22 mouse cellular contexts compared by ENCODE assay signal in genomic region chr14:91151449-91151848, GRCm38 (mm10).
DNase-seq lines count a peak whose midpoint lies in the region; ATAC-seq lines count a peak whose summit lies in the region.
"Had no signal": no experiment of that assay in that cellular context is flagged by ENCODE, and none has a peak within 500 bp of the region (broad histone marks: within the 10 kb centered on the region; RNA-seq: fewer than 3 reads in every experiment).

No protein-coding gene starts in this region.

- DNase-seq in hindbrain, embryonic 10.5 days (ENCODE audit: low spot score): peak; percentile 6
- DNase-seq in neural tube, embryonic 10.5 days (ENCODE audit: extremely low spot score, low spot score): peak; percentile 49
- DNase-seq in embryo, embryonic 11.5 days (ENCODE audit: low read depth, low spot score): peak; percentile 37
- peak; percentile 38 for DNase-seq in neural tube, embryonic 11.5 days (ENCODE audit: low spot score)
- DNase-seq: adrenal gland, adult 2 months; adrenal gland, postnatal 25 days; cerebellum, adult 2 months; cerebellum, postnatal 25 days; forebrain, postnatal 0 days; gastrocnemius, postnatal 14 days; heart, adult 2 months; kidney, adult 18-20 months had no signal

- H3K4me2 ChIP-seq in hindbrain, embryonic 16.5 days (ENCODE audit: low read length): no peak overlapping the region
- H3K4me2 ChIP-seq in neural tube, embryonic 15.5 days: no peak overlapping the region
- no peak overlapping the region for H3K4me2 ChIP-seq in neural tube, embryonic 11.5 days (ENCODE audit: low read depth)
- H3K4me2 ChIP-seq in forebrain, embryonic 15.5 days (replicated peaks): no peak overlapping the region
- no peak overlapping the region for H3K4me2 ChIP-seq in forebrain, embryonic 12.5 days
- H3K4me2 ChIP-seq: heart, embryonic 11.5 days; hindbrain, embryonic 12.5 days; intestine, embryonic 15.5 days had no signal

- H3K27ac ChIP-seq in hindbrain, embryonic 10.5 days: no peak overlapping the region
- H3K27ac ChIP-seq in hindbrain, embryonic 16.5 days (ENCODE audit: low read depth, low read length): no peak overlapping the region
- H3K27ac ChIP-seq in neural tube, embryonic 15.5 days (replicated peaks): no peak overlapping the region
- H3K27ac ChIP-seq in neural tube, embryonic 11.5 days (ENCODE audit: low read depth, low read length): no peak overlapping the region
- H3K27ac ChIP-seq in forebrain, embryonic 15.5 days (replicated peaks): no peak overlapping the region
- no peak overlapping the region for H3K27ac ChIP-seq in forebrain, embryonic 12.5 days
- H3K27ac ChIP-seq: heart, adult 2 months; hindbrain, embryonic 12.5 days; intestine, embryonic 15.5 days had no signal

- no peaks in the 10 kb centered on the region for H3K27me3 ChIP-seq in hindbrain, embryonic 10.5 days (ENCODE audit: insufficient read depth, poor library complexity, severe bottlenecking)
- no peaks in the 10 kb centered on the region for H3K27me3 ChIP-seq in hindbrain, embryonic 16.5 days (replicated peaks; ENCODE audit: control insufficient read depth, insufficient read depth, low read length)
- H3K27me3 ChIP-seq in neural tube, embryonic 15.5 days (replicated peaks): no peaks in the 10 kb centered on the region
- no peaks in the 10 kb centered on the region for H3K27me3 ChIP-seq in neural tube, embryonic 11.5 days (ENCODE audit: control insufficient read depth, insufficient read depth, low read length)
- no peaks in the 10 kb centered on the region for H3K27me3 ChIP-seq in forebrain, embryonic 15.5 days
- no peaks in the 10 kb centered on the region for H3K27me3 ChIP-seq in forebrain, embryonic 12.5 days
- H3K27me3 ChIP-seq: CH12.LX; hindbrain, embryonic 12.5 days; intestine, embryonic 15.5 days; Patski had no signal

- H3K9me3 ChIP-seq in hindbrain, embryonic 10.5 days: no peaks in the 10 kb centered on the region
- H3K9me3 ChIP-seq in hindbrain, embryonic 16.5 days (ENCODE audit: control insufficient read depth, low read length): no peaks in the 10 kb centered on the region
- no peaks in the 10 kb centered on the region for H3K9me3 ChIP-seq in neural tube, embryonic 15.5 days (replicated peaks)
- no peaks in the 10 kb centered on the region for H3K9me3 ChIP-seq in neural tube, embryonic 11.5 days (ENCODE audit: control insufficient read depth, low read length)
- H3K9me3 ChIP-seq in forebrain, embryonic 15.5 days: no peaks in the 10 kb centered on the region
- H3K9me3 ChIP-seq in forebrain, embryonic 12.5 days: no peaks in the 10 kb centered on the region
- H3K9me3 ChIP-seq: hindbrain, embryonic 12.5 days; intestine, embryonic 15.5 days had no signal

- no peaks in the 10 kb centered on the region for H3K4me1 ChIP-seq in hindbrain, embryonic 10.5 days (replicated peaks)
- no peaks in the 10 kb centered on the region for H3K4me1 ChIP-seq in hindbrain, embryonic 16.5 days (ENCODE audit: control insufficient read depth, insufficient read depth, low read depth, low read length)
- H3K4me1 ChIP-seq in neural tube, embryonic 15.5 days: no peaks in the 10 kb centered on the region
- no peaks in the 10 kb centered on the region for H3K4me1 ChIP-seq in neural tube, embryonic 11.5 days (ENCODE audit: control insufficient read depth, insufficient read depth, low read length)
- no peaks in the 10 kb centered on the region for H3K4me1 ChIP-seq in forebrain, embryonic 15.5 days
- H3K4me1 ChIP-seq in forebrain, embryonic 12.5 days: no peaks in the 10 kb centered on the region
- H3K4me1 ChIP-seq: hindbrain, embryonic 12.5 days; intestine, embryonic 15.5 days had no signal

- 68% methylated on average over 3 of the region's 3 CpGs for WGBS in hindbrain, embryonic 10.5 days
- 73% methylated on average over 3 of the region's 3 CpGs for WGBS in hindbrain, embryonic 16.5 days
- WGBS in neural tube, embryonic 15.5 days: 68% methylated on average over 3 of the region's 3 CpGs
- WGBS in neural tube, embryonic 11.5 days: 42% methylated on average over 3 of the region's 3 CpGs
- 92% methylated on average over 3 of the region's 3 CpGs for WGBS in forebrain, embryonic 15.5 days
- 89% methylated on average over 3 of the region's 3 CpGs for WGBS in forebrain, embryonic 12.5 days

- no peak overlapping the region for H3K4me3 ChIP-seq in hindbrain, embryonic 10.5 days
- no peak overlapping the region for H3K4me3 ChIP-seq in hindbrain, embryonic 16.5 days (ENCODE audit: low read length)
- no peak overlapping the region for H3K4me3 ChIP-seq in neural tube, embryonic 15.5 days (replicated peaks)
- H3K4me3 ChIP-seq in neural tube, embryonic 11.5 days (ENCODE audit: low read depth, low read length): no peak overlapping the region
- no peak overlapping the region for H3K4me3 ChIP-seq in forebrain, embryonic 15.5 days
- H3K4me3 ChIP-seq in forebrain, embryonic 12.5 days (replicated peaks): no peak overlapping the region
- H3K4me3 ChIP-seq: heart, adult 2 months; hindbrain, embryonic 12.5 days; intestine, embryonic 15.5 days had no signal

- no peak overlapping the region for H3K9ac ChIP-seq in hindbrain, embryonic 16.5 days (ENCODE audit: low read depth, low read length)
- no peak overlapping the region for H3K9ac ChIP-seq in neural tube, embryonic 15.5 days (replicated peaks)
- no peak overlapping the region for H3K9ac ChIP-seq in neural tube, embryonic 11.5 days (ENCODE audit: low read length)
- no peak overlapping the region for H3K9ac ChIP-seq in forebrain, embryonic 15.5 days (replicated peaks)
- no peak overlapping the region for H3K9ac ChIP-seq in forebrain, embryonic 12.5 days
- H3K9ac ChIP-seq: forebrain, postnatal 0 days; hindbrain, embryonic 12.5 days; intestine, embryonic 15.5 days had no signal

- no peak for ATAC-seq in hindbrain, embryonic 16.5 days
- ATAC-seq in neural tube, embryonic 15.5 days (ENCODE audit: low FRiP score): no peak
- ATAC-seq in neural tube, embryonic 11.5 days (ENCODE audit: insufficient read depth, low FRiP score, low TSS enrichment): no peak
- no peak for ATAC-seq in forebrain, embryonic 15.5 days (replicated peaks)
- no peak for ATAC-seq in forebrain, embryonic 12.5 days (ENCODE audit: low FRiP score)
- ATAC-seq: activated CD4-positive, CD25-positive, alpha-beta regulatory T cell, adult 4 months; forebrain, postnatal 0 days; intestine, embryonic 15.5 days; Patski had no signal

- H3K36me3 ChIP-seq in hindbrain, embryonic 10.5 days: no peaks in the 10 kb centered on the region
- H3K36me3 ChIP-seq in hindbrain, embryonic 16.5 days (ENCODE audit: control insufficient read depth, insufficient read depth, low read length): no peaks in the 10 kb centered on the region
- H3K36me3 ChIP-seq in neural tube, embryonic 15.5 days: no peaks in the 10 kb centered on the region
- H3K36me3 ChIP-seq in neural tube, embryonic 11.5 days (ENCODE audit: control insufficient read depth, insufficient read depth, low read length): no peaks in the 10 kb centered on the region
- no peaks in the 10 kb centered on the region for H3K36me3 ChIP-seq in forebrain, embryonic 15.5 days
- H3K36me3 ChIP-seq in forebrain, embryonic 12.5 days (replicated peaks): no peaks in the 10 kb centered on the region
- H3K36me3 ChIP-seq: hindbrain, embryonic 12.5 days; intestine, embryonic 15.5 days had no signal
